Mouse (Mus musculus) thymus, adult 2 months (tissue): ENCODE results near the gene Tnpo2. TPM values are rescaled to one million over a fixed set of nuclear protein-coding genes. Genes with fewer than 3 reads are reported as not detected.
A peak's percentile ranks its signal among the peaks of the same experiment; 100 is the strongest.

Experiments
- DNase-seq: peaks from one replicate; pipeline ENCODE4 v3.0.0; 2021
- H3K27ac ChIP-seq: fragments of 200-500 bp; 2 replicates; pipeline ENCODE4 v1.5.1; 2012; ENCODE audit warnings: low read length, control low read depth; ENCODE audit not compliant: control insufficient read depth, insufficient read depth
- H3K27me3 ChIP-seq: fragments of 200-500 bp; 2 replicates; pipeline ENCODE4 v1.6.1; 2012; ENCODE audit warnings: mild to moderate bottlenecking, low read length, moderate library complexity, mixed read lengths; ENCODE audit not compliant: control insufficient read depth, insufficient read depth
- H3K36me3 ChIP-seq: fragments of 200-500 bp; 2 replicates; pipeline ENCODE4 v1.6.1; 2012; ENCODE audit warnings: mild to moderate bottlenecking, low read length, moderate library complexity; ENCODE audit not compliant: control insufficient read depth, insufficient read depth
- H3K4me1 ChIP-seq: fragments of 200-500 bp; replicated peaks from 2 replicates; pipeline ENCODE4 v1.6.1; 2012; ENCODE audit warnings: low read length; ENCODE audit not compliant: control insufficient read depth, insufficient read depth
- H3K4me3 ChIP-seq: fragments of 200-500 bp; 2 replicates; pipeline ENCODE4 v1.5.1; 2012; ENCODE audit warnings: mild to moderate bottlenecking, low read length, control low read depth, moderate library complexity; ENCODE audit not compliant: control insufficient read depth, insufficient read depth
- CTCF ChIP-seq: fragments of 200-500 bp; IDR thresholded peaks from 2 replicates; pipeline ENCODE4 v1.5.1; 2012; ENCODE audit warnings: mild to moderate bottlenecking, control low read depth, low read length, moderate library complexity, borderline replicate concordance; ENCODE audit not compliant: control insufficient read depth, poor library complexity, insufficient read depth; ENCODE audit errors: extremely low read depth
- POLR2A ChIP-seq: fragments of 200-500 bp; IDR thresholded peaks from 2 replicates; pipeline ENCODE4 v1.6.1; 2012; ENCODE audit warnings: mild to moderate bottlenecking, low read length, control low read depth, moderate library complexity; ENCODE audit not compliant: control insufficient read depth, poor library complexity, insufficient read depth; ENCODE audit errors: extremely low read depth
- WGBS: fragments of 180-500 bp; shearing (Covaris S2); methylation state at CpG from one replicate; pipeline ENCODE4 v1.1.7; 2018; 5-methylcytosine and 5-hydroxymethylcytosine counted together
- polyA plus RNA-seq: library from polyadenylated mRNA; depleted of rRNA; stranded (reverse); fragments of >200 nt; gene quantifications from 2 replicates; pipeline ENCODE4 v1.2.3, GENCODE M21; 2012

Gene Tnpo2
- polyA plus RNA-seq, 1 experiment: 138 TPM

- Histone ChIP-seq H3K36me3 (no peaks in the 10 kb centered on the region), H3K27ac (no peak within 1 kb of the TSS), H3K27me3 (no peaks in the 10 kb centered on the region), H3K4me3 (no peak within 1 kb of the TSS), H3K4me1 (peaks cover 10% of the 10 kb centered on the region)
- TF ChIP-seq CTCF (no peak), POLR2A (no peak)
- no peak for DNase-seq
Observed at GRCm38 (mm10) chr8:85067982-85068381, 31.3 kb downstream of the Tnpo2 start, which contains the start of gene Gm5741. TSS of gene Gm5741 (minus strand) at chr8:85067982.

DNA sequence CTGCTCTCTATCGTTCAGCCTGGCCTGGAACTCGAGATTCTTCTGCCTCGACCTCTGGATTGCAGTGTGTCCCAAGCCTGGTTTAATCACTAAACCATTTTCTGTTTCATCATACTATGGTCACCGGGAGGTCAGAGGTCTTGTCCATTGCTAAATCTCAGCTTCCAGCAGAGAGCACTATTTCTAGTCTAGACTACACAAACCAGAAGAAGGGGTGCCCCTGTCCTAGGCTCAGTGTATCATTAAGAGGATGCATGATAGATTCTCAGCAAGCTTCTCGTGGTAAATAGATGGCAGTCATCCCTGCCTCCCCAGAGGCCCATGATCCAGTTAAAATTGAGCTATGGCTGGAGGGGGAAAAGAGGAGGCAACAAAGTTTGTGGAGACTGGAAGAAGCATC, 34.3 kb downstream of the Tnpo2 start:
- Histone ChIP-seq H3K4me3 (no peak overlapping the region; the same call in 1 of the 2 replicates), H3K27me3 (no peaks in the 10 kb centered on the region)

GRCm38 (mm10) chr8:85071514-85072281, 35.0 kb downstream of the Tnpo2 start, which contains the start of gene Dhps:
TSS of gene Dhps (plus strand) at chr8:85071757.
- H3K36me3 ChIP-seq: peaks cover 13% of the 10 kb centered on the region; the same call in 1 of the 2 replicates
- peak within 1 kb of the TSS; percentile 86 for H3K4me3 ChIP-seq
- WGBS: under 1% methylated on average over 68 of the region's 68 CpGs
- peaks cover 10% of the 10 kb centered on the region for H3K4me1 ChIP-seq
- 0 out of 2 replicates have a peak, but pooled peaks have one; percentile 34 for TF ChIP-seq CTCF
- TF ChIP-seq POLR2A: peak; percentile 94
- DNase-seq: peak; percentile 86
- peak within 1 kb of the TSS; percentile 80 for H3K27ac ChIP-seq
- H3K27me3 ChIP-seq: no peaks in the 10 kb centered on the region

More for the DNA sequence above, 34.3 kb downstream of the Tnpo2 start:
- Histone ChIP-seq H3K27ac (no peak overlapping the region), H3K4me1 (peaks cover 10% of the 10 kb centered on the region), H3K36me3 (peaks cover 13% of the 10 kb centered on the region; the same call in 1 of the 2 replicates)
- no peak for TF ChIP-seq POLR2A
- TF ChIP-seq CTCF: no peak
- 90% methylated on average over 5 of the region's 5 CpGs for WGBS
- no peak for DNase-seq

GRCm38 (mm10) chr8:85072364-85072929, 35.7 kb downstream of the Tnpo2 start:
- TF ChIP-seq CTCF: no peak
- no peak for TF ChIP-seq POLR2A
- peak overlapping the region; percentile 86 for H3K4me3 ChIP-seq

GRCm38 (mm10) chr8:85073041-85073612, 36.4 kb downstream of the Tnpo2 start:
- Histone ChIP-seq H3K27me3 (no peaks in the 10 kb centered on the region), H3K4me1 (peaks cover 10% of the 10 kb centered on the region), H3K36me3 (peaks cover 13% of the 10 kb centered on the region; the same call in 1 of the 2 replicates), H3K27ac (no peak overlapping the region), H3K4me3 (no peak overlapping the region)
- no peak for DNase-seq
- TF ChIP-seq CTCF (no peak), POLR2A (no peak)
- WGBS: 96% methylated on average over 15 of the region's 15 CpGs

More at GRCm38 (mm10) chr8:85072364-85072929, 35.7 kb downstream of the Tnpo2 start:
- 50% methylated on average over 9 of the region's 9 CpGs for WGBS
- Histone ChIP-seq H3K36me3 (peaks cover 13% of the 10 kb centered on the region; the same call in 1 of the 2 replicates), H3K27me3 (no peaks in the 10 kb centered on the region), H3K4me1 (peaks cover 10% of the 10 kb centered on the region), H3K27ac (peak overlapping the region; percentile 17; the same call in 1 of the 2 replicates)
- DNase-seq: no peak

- WGBS: 95% methylated on average over 10 of the region's 10 CpGs
Observed at GRCm38 (mm10) chr8:85074167-85074566, 37.5 kb downstream of the Tnpo2 start.

GRCm38 (mm10) chr8:85074617-85075016, 37.9 kb downstream of the Tnpo2 start:
- H3K4me1 ChIP-seq: peaks cover 12% of the 10 kb centered on the region
- TF ChIP-seq POLR2A (no peak), CTCF (no peak)
- H3K27ac ChIP-seq: no peak overlapping the region
- H3K36me3 ChIP-seq: peaks cover 13% of the 10 kb centered on the region; the same call in 1 of the 2 replicates
- 98% methylated on average over 10 of the region's 10 CpGs for WGBS
- H3K27me3 ChIP-seq: no peaks in the 10 kb centered on the region
- DNase-seq: no peak
- no peak overlapping the region for H3K4me3 ChIP-seq

More at GRCm38 (mm10) chr8:85074167-85074566, 37.5 kb downstream of the Tnpo2 start:
- Histone ChIP-seq H3K4me1 (peaks cover 10% of the 10 kb centered on the region), H3K27ac (no peak overlapping the region), H3K4me3 (no peak overlapping the region), H3K27me3 (no peaks in the 10 kb centered on the region), H3K36me3 (peaks cover 13% of the 10 kb centered on the region; the same call in 1 of the 2 replicates)
- TF ChIP-seq CTCF (no peak), POLR2A (no peak)
- DNase-seq: no peak
